Mouse (Mus musculus) bone marrow, adult 2 months (tissue): ENCODE results near the gene Phyhd1.

Experiments
- CTCF ChIP-seq: fragments of 200-500 bp; IDR thresholded peaks from 2 replicates; pipeline ENCODE4 v1.5.1; 2011; ENCODE audit warnings: low read length, control low read depth; ENCODE audit not compliant: control insufficient read depth, insufficient read depth
- POLR2A ChIP-seq: fragments of 200-500 bp; IDR thresholded peaks from 2 replicates; pipeline ENCODE4 v1.6.1; 2011; ENCODE audit warnings: low read depth, mild to moderate bottlenecking, control low read depth, low read length, borderline replicate concordance; ENCODE audit not compliant: control insufficient read depth

- no peak for TF ChIP-seq POLR2A
- TF ChIP-seq CTCF: no peak
Measured at GRCm38 (mm10) chr2:30238906-30239465, 27.0 kb upstream of the Phyhd1 start.
